Mouse (Mus musculus): Measurements from ENCODE around the gene Higd1a.

The Higd1a gene

GRCm38 (mm10) chr9:121838829-121839621 is 19.1 kb downstream of the Higd1a start, which contains the start of gene Ccdc13:
Gene Ccdc13, minus strand, starts transcription at chr9:121839461.
- intact Hi-C loops (cut with DNase I), result no loop called here

- intact Hi-C loops (cut with DNase I), result no loop called here
Observed at GRCm38 (mm10) chr9:121838008-121838407, 20.2 kb downstream of the Higd1a start.

GRCm38 (mm10) chr9:121833825-121834224 is 24.3 kb downstream of the Higd1a start:
- intact Hi-C loops (cut with DNase I), result no loop called here

- intact Hi-C loops (cut with DNase I), result no loop called here
Observed at GRCm38 (mm10) chr9:121830956-121831293, 27.2 kb downstream of the Higd1a start.

GRCm38 (mm10) chr9:121830243-121830955 is 27.8 kb downstream of the Higd1a start:
- intact Hi-C loops (cut with DNase I), result no loop called here

- intact Hi-C loops (cut with DNase I), result no loop called here
Observed at GRCm38 (mm10) chr9:121829270-121829992, 28.7 kb downstream of the Higd1a start.

- intact Hi-C loops (cut with DNase I), result no loop called here
Observed at GRCm38 (mm10) chr9:121828314-121828713, 29.8 kb downstream of the Higd1a start.

GRCm38 (mm10) chr9:121826356-121826755 is 31.8 kb downstream of the Higd1a start:
- intact Hi-C loops (cut with DNase I), result no loop called here

- intact Hi-C loops (cut with DNase I), result no loop called here
Observed at GRCm38 (mm10) chr9:121823991-121824390, 34.2 kb downstream of the Higd1a start.

GRCm38 (mm10) chr9:121823051-121823450 is 35.1 kb downstream of the Higd1a start:
- intact Hi-C loops (cut with DNase I), result no loop called here

GRCm38 (mm10) chr9:121822585-121822991 is 35.6 kb downstream of the Higd1a start:
- intact Hi-C loops (cut with DNase I), result no loop called here

GRCm38 (mm10) chr9:121820765-121821164 is 37.4 kb downstream of the Higd1a start:
- intact Hi-C loops (cut with DNase I), result no loop called here

- intact Hi-C loops (cut with DNase I), result no loop called here
Observed at GRCm38 (mm10) chr9:121819771-121820471, 38.2 kb downstream of the Higd1a start.

GRCm38 (mm10) chr9:121819073-121819770 is 38.9 kb downstream of the Higd1a start:
- intact Hi-C loops (cut with DNase I), result no loop called here

GRCm38 (mm10) chr9:121815183-121815582 is 43.0 kb downstream of the Higd1a start:
- intact Hi-C loops (cut with DNase I), result no loop called here

- intact Hi-C loops (cut with DNase I), result no loop called here
Observed at GRCm38 (mm10) chr9:121810081-121810821, 47.9 kb downstream of the Higd1a start.

GRCm38 (mm10) chr9:121808511-121808910 is 49.7 kb downstream of the Higd1a start:
- intact Hi-C loops (cut with DNase I), result no loop called here

- intact Hi-C loops (cut with DNase I), result no loop called here
Observed at GRCm38 (mm10) chr9:121807947-121808346, 50.2 kb downstream of the Higd1a start.

GRCm38 (mm10) chr9:121807546-121807945 is 50.6 kb downstream of the Higd1a start:
- intact Hi-C loops (cut with DNase I), result no loop called here

- intact Hi-C loops (cut with DNase I), result no loop called here
Observed at GRCm38 (mm10) chr9:121802747-121803146, 55.4 kb downstream of the Higd1a start.

All from adrenal gland (tissue).